Mouse (Mus musculus): ENCODE measurements around the gene Unc119. TPM values are rescaled to one million over a fixed set of nuclear protein-coding genes. Genes with fewer than 3 reads are reported as not detected.
A peak's percentile ranks its signal among the peaks of the same experiment; 100 is the strongest.

Gene Unc119
- total RNA-seq, 2 experiments from 2014 or later = 27.6 to 32.2 TPM

GRCm38 (mm10) chr11:78341702-78342101 is 1.6 kb upstream of the Unc119 start:
- no peak for DNase-seq (ENCODE audit: low spot score in 2 of 2)

GRCm38 (mm10) chr11:78344328-78344889 is 1.1 kb downstream of the Unc119 start:
- no peak for DNase-seq (ENCODE audit: low spot score in 2 of 2)

DNA sequence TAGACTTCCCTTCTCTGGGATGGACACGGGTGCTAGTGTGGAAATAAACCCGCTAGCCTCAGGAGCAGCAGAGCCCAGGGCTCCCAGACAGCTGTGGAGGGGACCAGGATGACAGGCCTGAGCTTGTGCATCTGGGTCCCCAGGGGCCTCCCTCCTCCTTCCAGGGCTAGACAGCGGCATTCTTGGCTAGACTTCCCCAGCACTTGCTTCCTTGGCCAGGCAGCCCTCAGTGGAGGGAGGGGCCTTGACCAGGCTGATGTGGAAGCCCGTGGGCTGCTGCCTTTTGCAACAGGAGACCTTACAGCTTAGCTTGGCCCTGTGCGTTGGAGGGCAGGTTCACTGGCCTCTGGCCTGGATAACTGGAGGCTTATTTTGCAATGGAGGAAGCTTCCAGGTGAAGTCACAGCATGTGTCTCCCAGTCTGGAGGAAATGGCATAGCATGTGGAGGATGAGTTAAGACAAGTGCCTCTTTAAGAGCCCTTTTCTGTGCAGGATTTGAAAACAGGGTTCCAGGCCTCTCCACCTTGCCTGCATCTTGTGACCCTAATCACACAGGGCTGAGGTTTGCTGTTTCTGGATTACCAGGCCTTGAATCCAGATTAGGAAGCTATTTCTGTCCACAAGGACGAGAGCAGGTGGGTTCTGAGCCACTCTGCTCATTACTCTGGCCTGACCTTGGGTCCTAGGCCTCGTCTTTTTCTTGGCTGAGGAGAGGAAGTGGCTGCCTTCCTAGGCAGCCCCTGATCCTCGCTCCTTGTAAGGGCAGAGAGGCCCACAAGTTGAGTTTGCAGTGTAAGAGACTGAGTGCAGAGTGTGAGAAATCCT is 1.8 kb downstream of the Unc119 start:
- DNase-seq (ENCODE audit: low spot score in 2 of 2) = no peak

DNA sequence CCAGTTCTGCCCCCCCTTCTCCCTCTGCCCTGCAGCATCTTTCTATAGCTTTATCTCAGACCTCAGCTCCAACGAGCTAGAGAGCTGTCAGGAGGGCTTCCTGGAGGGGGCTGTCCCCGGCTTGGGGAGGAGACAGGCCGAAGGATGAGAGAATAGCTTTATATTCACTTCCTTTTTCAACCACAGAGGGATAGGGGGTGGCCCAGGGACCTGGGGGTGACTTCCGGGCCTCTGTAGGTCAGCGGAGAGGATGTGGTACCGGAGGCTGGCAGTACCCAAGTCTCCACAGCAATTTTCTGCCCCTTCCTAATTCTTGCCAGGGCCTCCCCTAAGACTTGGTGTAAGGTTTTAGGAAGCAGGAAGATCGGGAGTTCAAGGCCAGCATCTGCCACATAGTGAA is 2.5 kb downstream of the Unc119 start:
- DNase-seq (ENCODE audit: low spot score in 2 of 2) = no peak

- DNase-seq (ENCODE audit: low spot score in 2 of 2) = no peak
Measured at GRCm38 (mm10) chr11:78346326-78347069, 3.2 kb downstream of the Unc119 start.

GRCm38 (mm10) chr11:78347070-78347754 is 3.9 kb downstream of the Unc119 start:
- DNase-seq (ENCODE audit: low spot score in 2 of 2) = peak; percentile 60 to 66

GRCm38 (mm10) chr11:78347908-78348307 is 4.6 kb downstream of the Unc119 start:
- no peak for DNase-seq (ENCODE audit: low spot score in 2 of 2)

- DNase-seq (ENCODE audit: low spot score in 2 of 2) = no peak
Measured at GRCm38 (mm10) chr11:78348474-78348873, 5.2 kb downstream of the Unc119 start.

GRCm38 (mm10) chr11:78349441-78350358 is 6.4 kb downstream of the Unc119 start:
- DNase-seq (ENCODE audit: low spot score in 2 of 2) = no peak

DNA sequence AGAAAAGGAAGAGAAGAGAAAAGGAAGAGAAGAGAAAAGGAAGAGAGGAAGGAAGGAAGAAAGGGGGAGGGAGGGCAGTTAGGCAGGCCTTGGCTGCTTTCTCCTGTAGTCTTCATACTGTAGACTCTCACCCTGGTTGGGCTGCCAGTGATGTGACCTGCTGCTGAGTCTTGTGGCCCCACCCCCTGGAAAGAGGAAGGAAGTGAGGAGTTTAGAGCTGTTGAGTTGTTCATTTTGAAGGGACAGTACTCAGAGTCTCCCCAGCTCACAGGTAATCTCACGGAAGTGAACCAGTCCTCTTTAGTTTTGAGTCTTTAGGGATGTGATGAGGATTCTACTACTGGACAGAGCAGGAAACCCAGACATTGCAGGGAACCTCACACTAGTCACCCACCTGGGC is 9.8 kb downstream of the Unc119 start:
- DNase-seq (ENCODE audit: low spot score in 2 of 2) = no peak

- DNase-seq (ENCODE audit: low spot score in 2 of 2) = no peak
Measured at GRCm38 (mm10) chr11:78354905-78355304, 11.6 kb downstream of the Unc119 start.

GRCm38 (mm10) chr11:78355471-78356238 is 12.4 kb downstream of the Unc119 start:
- peak; percentile 50 to 75 for DNase-seq (ENCODE audit: low spot score in 2 of 2)

GRCm38 (mm10) chr11:78358330-78359007 is 15.2 kb downstream of the Unc119 start:
- DNase-seq (ENCODE audit: low spot score in 2 of 2) = peak in 1 of 2 experiments; percentile 45

DNA sequence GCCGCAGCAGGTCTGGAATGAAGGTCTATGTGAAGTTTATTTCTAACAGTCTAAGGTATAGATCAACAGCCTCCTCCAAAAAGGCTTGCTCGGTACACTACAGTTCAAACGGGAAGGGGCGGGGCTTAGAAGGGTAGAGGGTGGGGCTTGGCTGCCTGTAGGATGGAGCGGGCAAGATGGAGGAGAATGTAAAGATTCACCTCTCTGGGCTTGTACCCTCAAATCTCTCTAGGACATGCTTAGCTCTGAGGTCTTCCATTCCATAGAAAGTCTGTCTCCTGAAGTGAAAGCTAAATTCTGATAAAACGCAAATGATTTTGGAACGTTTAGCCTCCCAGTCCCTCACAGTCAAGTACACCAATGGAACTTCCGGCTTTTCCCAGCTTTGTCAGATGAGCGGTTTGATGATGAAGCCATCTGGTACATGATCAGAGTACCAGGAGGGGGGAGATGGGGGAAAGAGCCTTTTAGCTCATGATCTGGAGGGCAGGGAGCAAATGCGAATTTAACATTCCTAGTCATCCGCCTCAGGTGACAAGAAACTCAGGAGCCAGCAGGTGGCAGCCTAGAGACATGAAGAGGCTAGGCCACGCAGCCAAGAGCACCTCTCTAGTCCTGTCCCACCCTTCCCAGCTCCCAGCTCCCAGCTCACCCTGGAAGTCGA is 17.0 kb downstream of the Unc119 start:
- DNase-seq (ENCODE audit: low spot score in 2 of 2) = peak; percentile 68 to 79

DNA sequence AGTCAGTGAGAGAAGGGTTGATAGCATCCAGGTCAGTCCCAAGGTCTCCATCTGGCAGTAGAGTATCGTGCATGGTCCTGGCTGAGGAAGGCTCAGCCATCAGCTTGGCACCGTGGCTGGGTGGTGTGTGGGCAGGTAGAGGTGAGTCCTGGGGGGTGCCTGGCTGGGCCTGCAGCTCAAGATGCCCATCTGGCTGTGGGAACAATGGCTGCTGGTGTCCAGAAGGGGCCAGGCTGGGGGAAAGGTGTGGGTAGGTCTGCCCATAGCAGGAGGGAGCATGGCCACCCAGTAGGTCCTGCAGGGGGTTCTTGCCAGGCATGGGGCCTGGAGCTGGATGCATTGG is 17.5 kb downstream of the Unc119 start:
- no peak for DNase-seq (ENCODE audit: low spot score in 2 of 2)

- no peak for DNase-seq (ENCODE audit: low spot score in 2 of 2)
Measured at GRCm38 (mm10) chr11:78363309-78364007, 20.2 kb downstream of the Unc119 start.

- DNase-seq (ENCODE audit: low spot score in 2 of 2) = no peak
Measured at GRCm38 (mm10) chr11:78364103-78364502, 20.8 kb downstream of the Unc119 start.
